Mouse (Mus musculus) layer of hippocampus, adult 9-10 months (tissue): ENCODE results near the gene Thsd4.

Experiments
- DNase-seq: peaks from one replicate; pipeline ENCODE4 v3.0.0; 2022; ENCODE audit warnings: low spot score

The Thsd4 gene

GRCm38 (mm10) chr9:60456651-60457050, 65.2 kb downstream of the Thsd4 start:
- no peak for DNase-seq

- no peak for DNase-seq
These were observed 67.3 kb downstream of the Thsd4 start for GRCm38 (mm10) chr9:60454406-60455076.

- no peak for DNase-seq
These were observed 72.3 kb downstream of the Thsd4 start for GRCm38 (mm10) chr9:60449498-60449897.

GRCm38 (mm10) chr9:60445821-60446220, 76.0 kb downstream of the Thsd4 start:
- no peak for DNase-seq

GRCm38 (mm10) chr9:60441274-60441902, 80.5 kb downstream of the Thsd4 start:
- no peak for DNase-seq

- DNase-seq = no peak
These were observed 81.3 kb downstream of the Thsd4 start for GRCm38 (mm10) chr9:60440506-60440905.

GRCm38 (mm10) chr9:60436246-60436645, 85.6 kb downstream of the Thsd4 start:
- DNase-seq = no peak

- no peak for DNase-seq
These were observed 87.8 kb downstream of the Thsd4 start for GRCm38 (mm10) chr9:60434093-60434492.

- no peak for DNase-seq
These were observed 89.9 kb downstream of the Thsd4 start for GRCm38 (mm10) chr9:60431924-60432323.

GRCm38 (mm10) chr9:60430017-60430416, 91.8 kb downstream of the Thsd4 start:
- no peak for DNase-seq

DNA sequence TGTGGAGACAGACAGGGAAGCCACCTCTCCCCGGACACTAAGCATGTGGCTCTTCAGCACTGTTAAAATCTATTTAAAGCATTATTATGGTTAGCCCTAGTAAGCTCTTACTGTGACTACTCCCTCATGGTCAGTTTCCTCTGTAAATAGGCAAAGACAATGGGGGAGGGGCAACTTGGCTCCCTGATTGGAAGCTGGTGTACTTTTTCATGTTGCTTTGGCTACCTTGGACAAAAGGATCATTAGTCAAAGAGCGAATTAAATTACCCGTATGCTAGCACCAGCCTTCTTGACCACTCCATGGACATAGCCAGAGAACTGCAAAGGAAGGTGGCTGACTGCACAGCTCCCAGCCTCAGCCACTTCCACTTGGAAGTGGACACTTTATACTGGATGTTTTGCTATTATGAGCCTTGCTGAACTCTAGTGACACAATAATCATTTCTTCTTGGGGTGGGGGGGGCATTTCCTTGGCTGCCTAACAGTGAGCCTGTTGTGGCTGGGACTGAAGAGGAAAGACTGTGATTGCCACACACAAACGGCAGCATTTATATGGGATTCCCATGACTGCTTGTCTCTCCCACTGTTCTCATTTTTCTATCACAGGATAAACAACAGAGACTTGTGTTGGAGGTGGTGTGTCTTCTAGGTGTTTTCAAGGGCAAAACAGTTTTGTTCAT, 107.6 kb downstream of the Thsd4 start:
- no peak for DNase-seq

GRCm38 (mm10) chr9:60410872-60411635, 110.8 kb downstream of the Thsd4 start:
- no peak for DNase-seq

DNA sequence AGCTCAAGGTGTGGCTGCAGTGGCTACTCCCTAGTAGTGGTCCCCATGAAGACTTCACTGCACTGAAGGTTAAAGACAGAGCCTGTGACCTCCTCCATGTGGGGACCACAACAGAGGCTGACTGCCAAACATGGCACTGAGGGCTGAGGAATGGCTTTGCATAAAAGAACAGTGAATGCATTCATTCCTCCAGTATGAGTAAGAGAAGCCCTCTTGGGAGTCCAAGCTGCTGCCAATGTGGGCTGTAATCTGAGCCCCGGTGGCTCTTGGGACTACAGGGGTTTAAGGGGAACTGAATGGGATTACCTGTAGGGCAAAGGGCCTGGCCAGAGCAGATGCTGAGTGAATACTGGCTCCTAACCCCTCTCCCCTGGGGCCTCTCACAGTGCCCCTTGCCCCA, 114.5 kb downstream of the Thsd4 start:
- DNase-seq = no peak

- no peak for DNase-seq
These were observed 116.1 kb downstream of the Thsd4 start for GRCm38 (mm10) chr9:60405777-60406176.

GRCm38 (mm10) chr9:60402681-60403080, 119.2 kb downstream of the Thsd4 start:
- DNase-seq = no peak

GRCm38 (mm10) chr9:60400001-60400400, 121.8 kb downstream of the Thsd4 start:
- no peak for DNase-seq

GRCm38 (mm10) chr9:60398073-60398472, 123.8 kb downstream of the Thsd4 start:
- DNase-seq = no peak

- no peak for DNase-seq
These were observed 125.8 kb downstream of the Thsd4 start for GRCm38 (mm10) chr9:60396096-60396495.

GRCm38 (mm10) chr9:60392916-60393315, 128.9 kb downstream of the Thsd4 start:
- no peak for DNase-seq

GRCm38 (mm10) chr9:60384751-60385150, 137.1 kb downstream of the Thsd4 start:
- DNase-seq = no peak

GRCm38 (mm10) chr9:60382941-60383340, 138.9 kb downstream of the Thsd4 start:
- no peak for DNase-seq

- no peak for DNase-seq
These were observed 139.3 kb downstream of the Thsd4 start for GRCm38 (mm10) chr9:60382526-60382925.

DNA sequence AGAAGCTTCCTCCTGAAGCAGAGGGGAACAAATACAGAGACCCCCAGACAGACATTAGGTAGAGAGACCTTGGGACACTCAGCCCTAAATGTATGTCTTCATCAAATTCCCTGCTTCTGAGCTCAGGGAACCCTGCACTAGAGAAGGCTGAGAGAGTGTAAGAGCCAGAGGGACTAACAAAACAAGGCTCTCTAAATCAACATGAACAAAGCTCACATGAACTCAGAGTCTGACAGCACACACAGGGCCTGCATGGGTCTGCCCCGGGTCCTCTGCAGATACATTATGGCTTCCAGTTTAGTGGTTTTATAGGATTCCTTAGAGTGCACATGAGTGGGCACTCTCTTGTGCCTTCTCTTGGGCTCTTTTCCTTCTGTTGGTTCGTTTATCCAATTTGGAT, 140.8 kb downstream of the Thsd4 start:
- no peak for DNase-seq
